13 mouse cellular contexts compared by ENCODE assay signal in genomic region chr17:29186989-29187859, GRCm38 (mm10). TPM values are rescaled to one million over a fixed set of nuclear protein-coding genes. Genes with fewer than 3 reads are reported as not detected.
DNase-seq lines count a peak whose midpoint lies in the region; ATAC-seq and TF ChIP-seq lines count a peak whose summit lies in the region.
"Had no signal": no experiment of that assay in that cellular context is flagged by ENCODE, and none has a peak within 500 bp of the region (broad histone marks: within the 10 kb centered on the region; RNA-seq: fewer than 3 reads in every experiment).

No protein-coding gene starts in this region.

- 11% methylated on average over 10 of the region's 10 CpGs for whole genome bisulfite sequencing in midbrain, embryonic 10.5 days
- 13% methylated on average over 10 of the region's 10 CpGs for WGBS in midbrain, embryonic 11.5 days
- 7% methylated on average over 10 of the region's 10 CpGs for WGBS in forebrain, embryonic 11.5 days
- WGBS in midbrain, embryonic 12.5 days, result 8% methylated on average over 10 of the region's 10 CpGs

- peak overlapping the region; percentile 71 for H3K27ac ChIP-seq in midbrain, embryonic 10.5 days (replicated peaks)
- H3K27ac ChIP-seq in midbrain, embryonic 11.5 days (ENCODE audit: low read depth, low read length), result no peak overlapping the region
- H3K27ac ChIP-seq in forebrain, embryonic 11.5 days (ENCODE audit: low read depth, low read length), result peak overlapping the region; percentile 53
- H3K27ac ChIP-seq in midbrain, embryonic 12.5 days (replicated peaks), result peak overlapping the region; percentile 54
- H3K27ac ChIP-seq in gastrocnemius, adult 2 months, result no peak overlapping the region
- H3K27ac ChIP-seq: heart, adult 2 months had no signal

- H3K9me3 ChIP-seq in midbrain, embryonic 10.5 days (replicated peaks), result no peaks in the 10 kb centered on the region
- H3K9me3 ChIP-seq in midbrain, embryonic 11.5 days (ENCODE audit: control insufficient read depth, low read length), result no peaks in the 10 kb centered on the region
- no peaks in the 10 kb centered on the region for H3K9me3 ChIP-seq in forebrain, embryonic 11.5 days (ENCODE audit: control insufficient read depth, low read length)
- no peaks in the 10 kb centered on the region for H3K9me3 ChIP-seq in midbrain, embryonic 12.5 days

- no peak overlapping the region for H3K9ac ChIP-seq in midbrain, embryonic 11.5 days (ENCODE audit: low read length)
- peak overlapping the region; percentile 20; the same call in 1 of the 2 replicates for H3K9ac ChIP-seq in forebrain, embryonic 11.5 days (ENCODE audit: low read length)
- H3K9ac ChIP-seq in midbrain, embryonic 12.5 days (replicated peaks), result no peak overlapping the region

- H3K4me3 ChIP-seq in midbrain, embryonic 10.5 days, result no peak overlapping the region
- no peak overlapping the region for H3K4me3 ChIP-seq in midbrain, embryonic 11.5 days (ENCODE audit: low read depth, low read length)
- H3K4me3 ChIP-seq in forebrain, embryonic 11.5 days (ENCODE audit: low read depth, low read length), result no peak overlapping the region
- H3K4me3 ChIP-seq in midbrain, embryonic 12.5 days, result no peak overlapping the region
- H3K4me3 ChIP-seq in gastrocnemius, adult 2 months, result no peak overlapping the region
- H3K4me3 ChIP-seq: heart, adult 2 months had no signal

- H3K27me3 ChIP-seq in midbrain, embryonic 10.5 days (ENCODE audit: low read depth, poor library complexity, severe bottlenecking), result peaks cover 26% of the 10 kb centered on the region
- no peaks in the 10 kb centered on the region for H3K27me3 ChIP-seq in midbrain, embryonic 11.5 days (ENCODE audit: control insufficient read depth, insufficient read depth, low read length)
- H3K27me3 ChIP-seq in forebrain, embryonic 11.5 days (ENCODE audit: control insufficient read depth, insufficient read depth, low read length), result no peaks in the 10 kb centered on the region
- peaks cover 18% of the 10 kb centered on the region; the same call in 1 of the 2 replicates for H3K27me3 ChIP-seq in midbrain, embryonic 12.5 days

- H3K4me2 ChIP-seq in midbrain, embryonic 11.5 days, result no peak overlapping the region
- H3K4me2 ChIP-seq in forebrain, embryonic 11.5 days (ENCODE audit: low read depth, low read length, severe bottlenecking), result no peak overlapping the region
- H3K4me2 ChIP-seq in midbrain, embryonic 12.5 days (replicated peaks), result no peak overlapping the region

- H3K36me3 ChIP-seq in midbrain, embryonic 10.5 days, result no peaks in the 10 kb centered on the region
- H3K36me3 ChIP-seq in midbrain, embryonic 11.5 days (ENCODE audit: control insufficient read depth, insufficient read depth, low read length), result no peaks in the 10 kb centered on the region
- no peaks in the 10 kb centered on the region for H3K36me3 ChIP-seq in forebrain, embryonic 11.5 days (ENCODE audit: control insufficient read depth, insufficient read depth, low read length)
- no peaks in the 10 kb centered on the region for H3K36me3 ChIP-seq in midbrain, embryonic 12.5 days

- ATAC-seq in midbrain, embryonic 11.5 days (ENCODE audit: low FRiP score), result no peak
- ATAC-seq in forebrain, embryonic 11.5 days (replicated peaks; ENCODE audit: low FRiP score), result peak; percentile 57; the same call in 1 of the 2 replicates
- ATAC-seq in midbrain, embryonic 12.5 days (ENCODE audit: low FRiP score, low read depth), result no peak
- ATAC-seq in inflammation-experienced regulatory T-cells, adult 6 months, result no peak
- ATAC-seq: lung, postnatal 0 days; Patski had no signal

- intact Hi-C loops in gastrocnemius, adult 2 months (cut with DNase I), result loop anchor here (5.0 kb wide), 1 partner anchor 35 kb away; no protein-coding TSS in a partner anchor

- H3K4me1 ChIP-seq in midbrain, embryonic 10.5 days, result peaks cover 70% of the 10 kb centered on the region
- H3K4me1 ChIP-seq in midbrain, embryonic 11.5 days (ENCODE audit: control insufficient read depth, insufficient read depth, low read length), result peaks cover 28% of the 10 kb centered on the region
- H3K4me1 ChIP-seq in forebrain, embryonic 11.5 days (replicated peaks; ENCODE audit: control insufficient read depth, insufficient read depth, low read length), result peaks cover 26% of the 10 kb centered on the region
- H3K4me1 ChIP-seq in midbrain, embryonic 12.5 days, result peaks cover 39% of the 10 kb centered on the region

- TF ChIP-seq CTCF in gastrocnemius, adult 2 months (IDR thresholded peaks at IDR 0.05), result no peak

- DNase-seq in midbrain, embryonic 10.5 days (ENCODE audit: low spot score), result no peak
- no peak for DNase-seq in midbrain, embryonic 11.5 days (ENCODE audit: low spot score, missing footprints)
- no peak for DNase-seq in forebrain, embryonic 11.5 days (ENCODE audit: low spot score)
- DNase-seq in gastrocnemius, adult 2 months, result no peak
- no peak for DNase-seq in frontal cortex, postnatal 10 days (ENCODE audit: low spot score in 2 of 2)
- DNase-seq: adrenal gland, postnatal 10 days; heart, adult 2 months; kidney, postnatal 36 days; liver had no signal

RNA-seq across cellular contexts. Expression of gene Cpne5, which starts 50.7 kb away (rescaled TPM):
- polyA plus RNA-seq in midbrain, embryonic 10.5 days (2016; fragmentation: Nextera tagmentation; extraction: Ambion mirVana), result 10.7 and 14.8 TPM in 2 replicates
- 7.4 TPM in 2 replicates for polyA plus RNA-seq in midbrain, embryonic 11.5 days (2014; fragmentation: Nextera tagmentation; extraction: Ambion mirVana)
- polyA plus RNA-seq in forebrain, embryonic 11.5 days (2014; fragmentation: Nextera tagmentation; extraction: Ambion mirVana), result 5.5 and 6.8 TPM in 2 replicates
- 12.6 and 14.4 TPM in 2 replicates for polyA plus RNA-seq in midbrain, embryonic 12.5 days (2016; fragmentation: Nextera tagmentation; extraction: Ambion mirVana)
- total RNA-seq in gastrocnemius, adult 2 months (2021), result not detected
- 1 to 10 TPM in 2 of 3 experiments, under 1 TPM in 1; 0.59 to 2.4 (median 1.7) TPM for polyA plus RNA-seq in inflammation-experienced regulatory T-cells, adult 6 months (2017; shearing (Covaris generic))

Comparison
In these comparisons a context has a peak if more than half of its experiments do, and no peak if none do; other contexts are left out.
1. H3K27ac ChIP-seq: peak in midbrain, embryonic 10.5 days (single experiment), forebrain, embryonic 11.5 days (single experiment) and midbrain, embryonic 12.5 days (single experiment); none in midbrain, embryonic 11.5 days (single experiment) and gastrocnemius, adult 2 months (single experiment).